Mouse (Mus musculus) kidney, adult 10 weeks (tissue): ENCODE data around the gene Olfr877. TPM values are rescaled to one million over a fixed set of nuclear protein-coding genes. Genes with fewer than 3 reads are reported as not detected.

Experiments used
- polyA plus RNA-seq: library from polyadenylated mRNA; stranded (reverse); fragments of 350-450 nt; fragmentation: Illumina TruSeq; extraction: RNeasy Lipid Tissue Mini Kit (QIAGEN cat#74804); gene quantifications from one replicate; pipeline ENCODE4 v1.2.3, GENCODE M21; 2014; ENCODE audit warnings: low read depth, low replicate concordance

The Olfr877 gene
- polyA plus RNA-seq: not detected

DNA sequence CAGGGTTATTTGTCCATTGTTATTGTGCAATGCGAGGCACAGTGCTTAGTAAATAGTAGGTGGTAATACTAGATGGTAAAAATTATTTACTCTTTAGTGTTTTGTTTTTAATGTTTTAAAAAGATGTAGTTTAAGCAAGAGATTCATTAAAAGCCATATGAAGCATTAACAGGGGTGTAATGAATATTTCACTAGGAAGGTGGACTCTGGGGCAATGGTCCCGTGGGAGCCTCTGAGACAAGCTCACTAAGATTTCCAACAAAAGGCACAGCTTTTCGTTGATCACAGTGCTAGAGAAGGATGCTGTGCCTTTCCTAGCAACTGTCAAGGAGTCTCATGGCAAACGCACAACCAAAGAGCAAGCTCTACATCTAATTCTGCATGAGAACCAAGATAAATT is at the start of gene Olfr877:
TSS of gene Olfr877 (plus strand) at position 301 of the 400 bp plus-strand sequence.

DNA sequence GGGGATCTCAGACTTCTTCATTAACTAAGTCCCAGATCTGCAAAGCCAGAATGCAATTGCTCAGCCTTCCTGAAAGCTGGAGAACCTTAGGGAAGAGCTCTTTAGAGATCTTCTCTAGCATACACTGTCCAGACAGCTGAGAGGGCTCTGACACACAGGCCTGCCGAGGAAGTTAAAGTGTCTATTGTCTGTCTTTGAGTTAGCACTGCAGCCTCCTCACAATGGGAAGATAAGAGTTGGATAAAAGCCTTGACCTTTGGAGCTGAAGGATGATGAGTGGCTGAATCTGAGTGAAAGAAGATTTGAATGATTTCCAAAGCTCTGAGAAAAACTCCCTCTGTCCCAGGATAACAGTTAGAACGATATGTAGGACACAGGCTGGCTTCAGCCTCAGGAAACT is 42.6 kb downstream of the Olfr877 start, which contains the start of gene Olfr145:
TSS of gene Olfr145 (plus strand) at position 64 of the 400 bp plus-strand sequence.

Other genes with a start within 250 kb of the Olfr877 start
- 52.4 TPM for gene Spa17, start 240.5 kb upstream of the Olfr877 start, polyA plus RNA-seq
- gene Tbrg1, start 197.0 kb upstream of the Olfr877 start, polyA plus RNA-seq: 12.4 TPM
- gene Panx3, start 185.0 kb upstream of the Olfr877 start, polyA plus RNA-seq: not detected
- not detected for gene Olfr160, start 138.0 kb upstream of the Olfr877 start, polyA plus RNA-seq
- gene Olfr874, start 109.2 kb upstream of the Olfr877 start, polyA plus RNA-seq: not detected
- gene Olfr875, start 82.4 kb upstream of the Olfr877 start, polyA plus RNA-seq: not detected
- not detected for gene Olfr876, start 51.2 kb upstream of the Olfr877 start, polyA plus RNA-seq
- gene Olfr145, start 42.5 kb downstream of the Olfr877 start, polyA plus RNA-seq: not detected
- gene Olfr878, start 63.6 kb downstream of the Olfr877 start, polyA plus RNA-seq: not detected
- not detected for gene Olfr881, start 137.6 kb downstream of the Olfr877 start, polyA plus RNA-seq
- not detected for gene Olfr883, start 171.5 kb downstream of the Olfr877 start, polyA plus RNA-seq
- not detected for gene Olfr884, start 192.3 kb downstream of the Olfr877 start, polyA plus RNA-seq
- gene Olfr885, start 207.1 kb downstream of the Olfr877 start, polyA plus RNA-seq: not detected
- not detected for gene Olfr887, start 229.8 kb downstream of the Olfr877 start, polyA plus RNA-seq